Mouse (Mus musculus) right cerebral cortex, postnatal 10 days (tissue): ENCODE data around the gene En2.

Source experiments
- DNase-seq, 2 experiments: peaks; one replicate each; pipeline ENCODE4 v3.0.0; 2021; ENCODE audit warnings: low spot score in 2 of 2

En2 gene

DNA sequence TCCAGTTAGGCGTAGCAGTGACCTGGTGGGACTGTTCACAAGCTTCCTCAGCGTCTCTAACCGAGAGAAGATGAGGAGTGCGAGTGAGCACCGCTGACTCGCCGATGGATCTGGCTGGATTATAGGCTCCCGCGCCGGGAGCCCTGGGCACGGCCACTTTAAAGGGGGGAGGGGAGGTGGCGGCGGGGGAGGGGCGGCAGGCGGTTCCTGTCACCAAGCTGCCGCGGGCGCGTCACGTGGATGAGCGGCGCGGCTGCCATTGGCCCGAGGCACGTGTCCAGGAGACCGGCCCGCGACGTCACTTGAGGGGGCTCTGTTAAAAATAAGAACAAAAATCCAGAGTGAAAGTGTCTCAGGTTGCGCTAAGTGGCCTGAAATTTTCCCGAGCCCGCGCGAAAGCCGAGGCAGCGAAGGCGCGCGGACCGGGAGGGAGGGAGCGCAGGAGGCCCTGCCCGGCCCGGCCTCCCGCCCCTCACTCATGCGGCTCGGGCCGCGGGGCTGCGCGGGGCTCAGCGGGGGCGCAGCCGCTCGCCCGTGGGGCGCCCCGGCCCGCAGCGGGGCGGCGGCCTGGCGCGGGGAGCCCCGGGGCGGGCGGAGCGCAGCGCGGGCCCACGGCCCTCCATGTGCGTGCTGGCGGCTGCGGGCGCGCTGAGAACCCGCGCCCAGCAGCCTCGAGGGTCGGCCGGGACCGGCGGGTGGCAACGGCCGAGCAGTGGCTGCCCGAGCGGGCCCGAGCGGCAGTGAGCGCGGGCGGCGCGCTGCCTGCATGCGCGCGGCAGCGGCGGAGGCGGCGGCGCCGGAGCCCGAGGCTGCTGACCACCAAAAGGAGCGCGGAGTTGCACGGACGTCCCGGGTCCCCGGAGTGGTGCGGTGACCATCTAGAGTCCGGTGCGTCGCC lies at the start of gene En2:
Gene En2, plus strand, starts transcription at position 337 of the 898 bp plus-strand sequence.
- peak in 1 of 2 experiments; percentile 51 for DNase-seq

DNA sequence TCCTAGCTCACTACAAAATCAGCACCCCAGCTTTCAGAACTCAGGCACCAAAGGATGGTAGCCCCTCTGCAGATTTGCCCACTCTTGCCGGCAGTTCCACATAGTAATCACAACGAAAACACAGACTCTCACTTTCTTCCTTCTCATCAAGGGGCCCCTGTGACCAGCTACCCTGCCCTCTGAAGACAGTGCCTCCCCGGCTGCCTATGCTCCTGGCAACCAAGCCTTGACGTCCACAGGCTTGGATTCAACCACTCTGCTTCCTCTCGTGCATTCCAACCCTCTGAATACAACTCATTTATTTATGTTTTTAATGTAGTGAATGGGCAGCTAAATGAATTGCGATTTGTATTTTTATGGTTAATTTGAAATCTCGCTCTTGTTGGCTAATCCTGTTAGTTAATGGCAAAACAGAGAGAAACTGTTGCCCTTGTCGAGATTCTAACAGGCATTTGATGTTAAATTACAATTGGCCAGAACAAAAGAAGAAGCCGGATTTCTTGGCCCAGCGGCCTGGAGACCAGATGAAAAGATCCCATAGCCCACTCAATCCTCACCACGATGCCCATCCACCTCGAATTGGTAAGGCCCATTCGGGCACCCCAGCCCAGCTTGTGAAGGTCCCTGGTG lies 48.1 kb upstream of the En2 start:
- no peak for DNase-seq

DNA sequence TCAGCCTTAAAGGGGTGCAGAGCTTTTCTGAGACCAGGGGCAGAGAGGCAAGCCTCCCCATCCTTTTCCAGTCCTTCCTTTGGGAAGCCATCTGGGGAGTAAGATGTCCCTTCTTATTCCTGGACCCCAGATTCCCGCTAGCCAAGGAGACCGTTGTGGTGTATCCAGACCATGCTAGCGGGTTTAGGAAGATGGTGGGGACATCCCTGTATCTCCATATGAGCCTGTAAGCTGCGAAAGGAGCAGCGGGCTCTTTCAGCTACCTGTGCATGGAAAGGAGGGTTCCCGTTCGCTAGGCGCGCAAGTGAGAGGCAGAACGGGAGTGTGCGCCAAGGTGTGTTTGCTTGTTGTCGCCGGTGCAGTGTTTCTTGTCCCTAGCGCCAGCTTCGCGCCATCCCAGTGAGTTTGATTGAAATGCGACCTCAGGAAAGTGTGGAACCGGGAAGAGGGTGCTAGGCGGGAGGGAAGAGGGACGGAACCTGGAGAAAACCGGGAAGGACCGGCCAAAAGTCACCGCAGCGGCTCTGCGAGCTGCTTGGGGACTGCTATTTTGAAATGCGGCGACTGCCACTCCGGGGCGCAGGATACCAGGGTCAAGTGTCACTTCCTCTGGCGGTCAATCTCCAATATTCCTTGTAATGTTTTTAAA lies 47.5 kb upstream of the En2 start:
- DNase-seq: no peak

- no peak for DNase-seq
Measured at GRCm38 (mm10) chr5:28118531-28118925, 47.0 kb upstream of the En2 start.

DNA sequence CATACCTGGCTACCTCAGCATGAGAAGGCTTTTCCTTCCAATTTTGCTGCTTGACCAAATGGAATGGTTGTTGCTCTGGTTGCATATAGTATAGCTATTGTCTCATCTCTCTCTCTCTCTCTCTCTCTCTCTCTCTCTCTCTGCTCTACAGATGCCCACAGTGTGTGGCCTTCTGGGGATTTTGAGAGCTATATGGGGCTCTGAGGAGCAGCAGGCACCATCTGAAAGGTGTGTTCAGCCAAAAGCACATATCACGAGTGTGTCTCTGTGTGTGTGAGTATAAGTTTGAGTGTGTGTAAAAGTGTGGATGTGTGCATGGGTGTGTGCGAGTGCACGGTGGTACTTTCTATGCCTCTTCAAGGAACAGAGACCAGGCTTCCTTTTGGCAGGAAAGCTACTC lies 45.9 kb upstream of the En2 start:
- DNase-seq: no peak

DNA sequence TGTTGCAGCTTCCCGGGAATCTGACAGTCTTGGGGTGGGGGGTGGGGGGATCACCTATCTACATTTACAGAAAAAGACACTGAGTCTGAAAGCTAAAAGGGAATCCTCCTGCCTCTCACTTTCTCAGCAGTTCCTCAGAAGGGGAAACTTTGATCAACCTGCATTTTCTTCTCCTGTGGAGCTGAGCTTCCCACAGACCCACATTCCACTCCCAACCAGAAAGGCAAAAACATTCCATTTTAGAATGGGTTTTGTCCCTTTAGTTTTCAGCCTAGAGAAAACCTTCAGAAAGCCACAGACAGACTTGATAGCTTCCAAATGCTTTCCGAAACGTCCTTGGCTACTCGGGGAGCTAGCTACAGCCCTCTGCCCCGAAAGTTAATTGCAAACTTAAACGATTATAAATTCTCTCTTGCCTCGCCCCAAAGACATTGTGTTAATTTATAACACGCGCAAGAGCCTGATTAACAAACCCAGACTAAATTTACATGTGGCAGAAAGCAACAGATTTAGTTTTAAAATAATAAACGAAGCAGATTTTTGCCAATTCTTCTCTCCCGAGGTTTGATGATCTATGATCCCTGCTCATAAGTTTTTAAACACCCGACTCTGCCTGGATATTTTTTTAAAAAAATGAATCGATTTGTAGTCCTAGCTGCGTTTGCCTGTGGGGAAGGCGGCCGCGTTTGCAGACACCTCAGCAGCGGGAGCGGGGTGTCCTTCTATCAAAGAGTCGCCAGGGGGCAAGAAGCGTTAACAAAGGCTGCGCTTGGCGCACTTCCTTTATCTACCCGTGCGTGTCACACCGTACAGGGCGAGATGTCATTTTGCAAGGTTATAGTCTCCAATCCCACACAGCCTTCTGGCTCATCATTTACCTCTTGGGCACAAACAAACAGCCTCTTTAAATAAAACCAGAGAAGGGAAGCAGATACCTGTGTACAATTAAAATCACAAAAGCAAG lies 42.7 kb upstream of the En2 start:
- peak; percentile 40 to 42 for DNase-seq

- DNase-seq: no peak
Measured at GRCm38 (mm10) chr5:28123455-28123825, 42.1 kb upstream of the En2 start.

- no peak for DNase-seq
Measured at GRCm38 (mm10) chr5:28124321-28125230, 40.9 kb upstream of the En2 start.

DNA sequence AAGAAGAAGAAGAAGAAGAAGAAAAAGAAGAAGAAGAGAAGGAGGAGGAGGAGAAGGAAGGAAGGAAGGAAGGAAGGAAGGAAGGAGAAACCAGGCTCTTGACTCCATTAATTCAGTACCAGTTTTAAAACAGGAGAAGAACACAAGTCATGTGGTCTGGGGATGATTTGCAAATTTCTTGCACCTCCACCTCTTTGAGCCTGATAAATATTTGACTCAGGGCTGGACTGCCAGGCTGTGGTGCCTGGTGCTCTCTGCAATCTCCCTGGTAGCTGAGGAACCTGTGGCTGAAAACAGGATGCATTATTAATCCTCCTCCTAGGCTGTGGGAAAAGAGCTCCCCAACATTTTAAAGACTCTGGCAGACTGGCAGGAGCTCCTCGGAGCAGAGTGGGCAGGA lies 36.6 kb upstream of the En2 start:
- DNase-seq: no peak

- DNase-seq: no peak
Measured at GRCm38 (mm10) chr5:28132231-28132630, 33.3 kb upstream of the En2 start.

GRCm38 (mm10) chr5:28136438-28136837 lies 29.1 kb upstream of the En2 start:
- peak; percentile 41 to 43 for DNase-seq

DNA sequence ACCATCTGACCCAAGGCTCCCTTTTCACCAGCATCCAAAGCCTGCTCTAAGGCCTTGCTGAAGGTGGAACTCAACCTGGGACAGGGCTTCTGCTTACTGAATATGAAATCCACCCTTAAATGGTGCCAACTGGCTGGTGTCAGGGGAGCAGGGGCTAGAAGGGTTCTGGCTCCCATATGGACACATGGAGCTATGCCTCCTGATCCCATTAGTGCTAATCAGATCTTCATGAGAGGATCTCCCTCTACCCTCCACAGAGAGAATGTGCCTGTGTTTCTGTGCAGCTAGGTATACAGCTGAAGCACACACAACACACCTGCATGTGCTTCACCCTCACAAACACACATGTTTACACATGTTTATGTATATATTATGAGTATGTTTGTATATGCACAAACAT lies 20.9 kb upstream of the En2 start:
- DNase-seq: no peak

DNA sequence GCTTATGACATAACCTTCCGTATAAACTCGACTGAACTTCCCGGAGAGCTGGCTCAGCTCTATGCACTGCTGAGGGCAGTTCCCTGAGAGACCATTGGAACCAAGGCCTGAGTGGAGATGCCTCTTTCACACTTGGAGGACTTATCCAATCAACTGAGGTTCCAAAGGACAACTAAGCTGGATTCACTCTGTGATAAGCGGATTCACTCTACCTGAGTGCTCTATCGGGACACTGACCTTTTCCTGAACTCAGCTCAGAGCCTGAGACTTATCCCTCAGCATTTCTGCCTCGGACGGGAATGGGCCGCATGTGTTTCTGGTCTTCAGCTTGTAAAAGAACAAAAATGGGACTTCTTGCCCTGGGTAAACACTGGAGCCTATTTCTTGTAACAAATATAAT lies 19.5 kb upstream of the En2 start:
- no peak for DNase-seq

- no peak for DNase-seq
Measured at GRCm38 (mm10) chr5:28148473-28148872, 17.0 kb upstream of the En2 start.

GRCm38 (mm10) chr5:28149436-28149835 lies 16.1 kb upstream of the En2 start:
- DNase-seq: no peak

- no peak for DNase-seq
Measured at GRCm38 (mm10) chr5:28157044-28157730, 8.3 kb upstream of the En2 start.

GRCm38 (mm10) chr5:28157781-28158180 lies 7.7 kb upstream of the En2 start:
- no peak for DNase-seq

GRCm38 (mm10) chr5:28158308-28159071 lies 7.0 kb upstream of the En2 start:
- no peak for DNase-seq

DNA sequence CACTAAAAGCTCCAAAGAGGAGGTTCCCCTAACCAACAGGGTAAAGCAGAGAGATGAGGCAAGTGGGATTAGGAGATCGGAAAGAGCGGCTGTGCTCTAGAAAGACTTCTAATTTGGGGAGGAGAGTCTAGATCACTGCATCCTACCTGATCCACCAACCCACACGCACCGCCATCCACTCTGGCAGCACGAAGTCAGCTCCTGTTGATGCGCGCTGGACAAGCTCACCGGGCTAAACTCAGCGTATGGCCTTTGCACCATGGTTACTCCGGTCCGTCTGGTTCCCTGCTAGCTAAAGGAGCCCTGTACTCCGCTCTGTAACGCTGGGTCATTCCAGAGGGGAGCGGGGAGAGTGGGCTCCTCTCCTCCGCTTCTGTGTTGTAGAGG lies 6.4 kb upstream of the En2 start:
- no peak for DNase-seq
